Comparison of ENCODE assay signal across 8 mouse cellular contexts in genomic region chr5:37893639-37894550, GRCm38 (mm10).
DNase-seq lines count a peak whose midpoint lies in the region; ATAC-seq and TF ChIP-seq lines count a peak whose summit lies in the region.

No protein-coding gene starts in this region.

- no peak for DNase-seq in kidney, postnatal 25 days
- DNase-seq in forebrain, embryonic 10.5 days (ENCODE audit: extremely low spot score, low spot score) = peak; percentile 75
- peak; percentile 28 for DNase-seq in hindbrain, postnatal 0 days (ENCODE audit: low spot score)
- no peak for DNase-seq in layer of hippocampus, postnatal 25 days (ENCODE audit: extremely low spot score in 1 of 2, low spot score in 1 of 2)
- DNase-seq in cerebellum, adult 9-11 months = no peak
- DNase-seq in cerebellum, adult 11 months = no peak

- 3% methylated on average over 36 of the region's 36 CpGs for WGBS in kidney, embryonic 14.5 days
- 1% methylated on average over 36 of the region's 36 CpGs for WGBS in forebrain, embryonic 10.5 days
- WGBS in hindbrain, postnatal 0 days = 9% methylated on average over 36 of the region's 36 CpGs

- peak; percentile 78 for ATAC-seq in kidney, embryonic 14.5 days (ENCODE audit: low FRiP score, low TSS enrichment)
- no peak for ATAC-seq in hindbrain, postnatal 0 days

- peaks cover 19% of the 10 kb centered on the region for H3K4me1 ChIP-seq in kidney, embryonic 14.5 days (ENCODE audit: control insufficient read depth, insufficient read depth, low read length)
- H3K4me1 ChIP-seq in forebrain, embryonic 10.5 days = peaks cover 73% of the 10 kb centered on the region
- H3K4me1 ChIP-seq in hindbrain, postnatal 0 days (ENCODE audit: insufficient read depth, low read length) = peaks cover 6% of the 10 kb centered on the region; the same call in 1 of the 2 replicates

- no peak for TF ChIP-seq POLR2A in myocyte (IDR thresholded peaks at IDR 0.05; ENCODE audit: insufficient read length, low read depth)

- no peaks in the 10 kb centered on the region for H3K36me3 ChIP-seq in kidney, embryonic 14.5 days (ENCODE audit: control insufficient read depth, insufficient read depth, low read length)
- H3K36me3 ChIP-seq in forebrain, embryonic 10.5 days (replicated peaks) = no peaks in the 10 kb centered on the region
- no peaks in the 10 kb centered on the region for H3K36me3 ChIP-seq in hindbrain, postnatal 0 days (ENCODE audit: insufficient read depth, low read length)
- no peaks in the 10 kb centered on the region for H3K36me3 ChIP-seq in myocyte (ENCODE audit: control insufficient read depth, insufficient read depth)

- H3K27ac ChIP-seq in kidney, embryonic 14.5 days (ENCODE audit: low read depth, low read length) = peak overlapping the region; percentile 30; the same call in 1 of the 2 replicates
- H3K27ac ChIP-seq in forebrain, embryonic 10.5 days = peak overlapping the region; percentile 21
- H3K27ac ChIP-seq in hindbrain, postnatal 0 days = no peak overlapping the region

- peaks cover 37% of the 10 kb centered on the region for H3K27me3 ChIP-seq in kidney, embryonic 14.5 days (ENCODE audit: control insufficient read depth, insufficient read depth, low read length)
- H3K27me3 ChIP-seq in forebrain, embryonic 10.5 days (ENCODE audit: poor library complexity, severe bottlenecking) = peaks cover 99% of the 10 kb centered on the region
- peaks cover 43% of the 10 kb centered on the region for H3K27me3 ChIP-seq in hindbrain, postnatal 0 days (ENCODE audit: insufficient read depth, low read length)
- H3K27me3 ChIP-seq in myocyte (ENCODE audit: control insufficient read depth, insufficient read depth, insufficient read length) = peaks cover 5% of the 10 kb centered on the region

- peak overlapping the region; percentile 27; the same call in 1 of the 2 replicates for H3K4me3 ChIP-seq in kidney, embryonic 14.5 days (ENCODE audit: low read length)
- peak overlapping the region; percentile 38 for H3K4me3 ChIP-seq in forebrain, embryonic 10.5 days
- peak overlapping the region; percentile 18 for H3K4me3 ChIP-seq in hindbrain, postnatal 0 days (ENCODE audit: low read length)
- H3K4me3 ChIP-seq in myocyte = no peak overlapping the region

- no peak for TF ChIP-seq CTCF in hindbrain, postnatal 0 days (IDR thresholded peaks at IDR 0.05; ENCODE audit: low read depth)

- H3K9ac ChIP-seq in kidney, embryonic 14.5 days (ENCODE audit: low read depth, low read length) = peak overlapping the region; percentile 19; the same call in 1 of the 2 replicates
- H3K9ac ChIP-seq in hindbrain, postnatal 0 days (replicated peaks; ENCODE audit: low read length) = 0 out of 2 replicates have a peak overlapping the region, but pooled peaks have one; percentile 24

- H3K4me2 ChIP-seq in kidney, embryonic 14.5 days (replicated peaks; ENCODE audit: low read depth, low read length) = peak overlapping the region; percentile 53
- H3K4me2 ChIP-seq in hindbrain, postnatal 0 days (ENCODE audit: low read depth, low read length) = peak overlapping the region; percentile 44
- H3K4me2 ChIP-seq in myocyte (ENCODE audit: low read depth) = peak overlapping the region; percentile 38

- no peak overlapping the region for H3ac ChIP-seq in myocyte (ENCODE audit: control insufficient read depth, insufficient read length)

- H3K79me2 ChIP-seq in myocyte (ENCODE audit: control insufficient read depth, insufficient read depth) = no peaks in the 10 kb centered on the region

- no peaks in the 10 kb centered on the region for H3K9me3 ChIP-seq in kidney, embryonic 14.5 days (ENCODE audit: control insufficient read depth, low read length)
- no peaks in the 10 kb centered on the region for H3K9me3 ChIP-seq in forebrain, embryonic 10.5 days
- H3K9me3 ChIP-seq in hindbrain, postnatal 0 days (ENCODE audit: low read length) = no peaks in the 10 kb centered on the region

TF ChIP-seq in myocyte, 11 proteins besides CTCF, POLR2A, EP300 and RAD21:
- TF ChIP-seq MYOG (IDR thresholded peaks at IDR 0.05; ENCODE audit: control insufficient read depth in 1 of 3, insufficient read depth in 1 of 3, insufficient read length in 2 of 3, low read depth in 2 of 3) (peak in 2 of 3 experiments; percentile 25 to 64), TCF12 (IDR thresholded peaks at IDR 0.05; ENCODE audit: insufficient read depth, poor library complexity, severe bottlenecking) (peak; percentile 16), E2F4 (IDR thresholded peaks at IDR 0.05; ENCODE audit: insufficient read depth) (no peak), MAX (IDR thresholded peaks at IDR 0.05; ENCODE audit: low read depth) (no peak), POLR2AphosphoS2 (IDR thresholded peaks at IDR 0.05; ENCODE audit: insufficient read length, low read depth) (no peak), TCF3 (IDR thresholded peaks at IDR 0.05; ENCODE audit: insufficient read length, low read depth) (no peak), USF1 (IDR thresholded peaks at IDR 0.05; ENCODE audit: low read depth) (no peak), CEBPB (IDR thresholded peaks at IDR 0.05; ENCODE audit: insufficient read depth, poor library complexity, severe bottlenecking) (no peak), MYOD1 (IDR thresholded peaks at IDR 0.05; ENCODE audit: control insufficient read depth in 1 of 3, insufficient read length in 2 of 3, low read depth in 2 of 3) (peak in 2 of 3 experiments; percentile 31 to 59)
TF ChIP-seq in myocyte: peak in this region for 3.

Comparison
In these comparisons a context has a peak if more than half of its experiments do, and no peak if none do; other contexts are left out.
1. DNase-seq: peak in forebrain, embryonic 10.5 days (single experiment) and hindbrain, postnatal 0 days (single experiment); none in kidney, postnatal 25 days (0 of 2), layer of hippocampus, postnatal 25 days (0 of 2), cerebellum, adult 9-11 months (single experiment) and cerebellum, adult 11 months (single experiment).
2. Peak in every context shown above with its lines, with median percentiles within 50 percentile points of each other: H3K4me2 ChIP-seq.